Mouse (Mus musculus) CH12.LX (cell line): ENCODE data around the gene Epb41l5.

Experiments used
- CHD1 ChIP-seq: IDR thresholded peaks from 2 replicates; pipeline ENCODE4 v1.6.1; 2012; ENCODE audit warnings: low read depth, low read length, improper control_type of control experiment, inconsistent platforms
- CHD2 ChIP-seq: IDR thresholded peaks from 2 replicates; pipeline ENCODE4 v1.6.1; 2011; ENCODE audit warnings: low read length, improper control_type of control experiment
- CTCF ChIP-seq, 2 experiments: IDR thresholded peaks in 1 of 2; conservative IDR thresholded peaks in 1 of 2; 2 replicates each; pipeline ENCODE4 v1.5.1; 2011 to 2012; ENCODE audit warnings: low read depth in 2 of 2, low read length in 2 of 2, improper control_type of control experiment in 1 of 2, inconsistent platforms in 1 of 2, mild to moderate bottlenecking in 1 of 2, moderate library complexity in 1 of 2
- GABPA ChIP-seq: IDR thresholded peaks from 2 replicates; pipeline ENCODE4 v1.6.1; 2012; ENCODE audit warnings: low read depth, low read length, improper control_type of control experiment, inconsistent platforms; ENCODE audit not compliant: insufficient replicate concordance
- IRF4 ChIP-seq: IDR thresholded peaks from 2 replicates; pipeline ENCODE4 v1.6.1; 2014; ENCODE audit warnings: low read depth, mild to moderate bottlenecking, inconsistent platforms, low read length, improper control_type of control experiment
- MAFK ChIP-seq: IDR thresholded peaks from 2 replicates; pipeline ENCODE4 v1.6.1; 2011; ENCODE audit warnings: low read length, improper control_type of control experiment; ENCODE audit not compliant: insufficient replicate concordance
- NRF1 ChIP-seq: IDR thresholded peaks from 2 replicates; pipeline ENCODE4 v1.6.1; 2014; ENCODE audit warnings: low read depth, mild to moderate bottlenecking, inconsistent platforms, low read length, improper control_type of control experiment, moderate library complexity

DNA sequence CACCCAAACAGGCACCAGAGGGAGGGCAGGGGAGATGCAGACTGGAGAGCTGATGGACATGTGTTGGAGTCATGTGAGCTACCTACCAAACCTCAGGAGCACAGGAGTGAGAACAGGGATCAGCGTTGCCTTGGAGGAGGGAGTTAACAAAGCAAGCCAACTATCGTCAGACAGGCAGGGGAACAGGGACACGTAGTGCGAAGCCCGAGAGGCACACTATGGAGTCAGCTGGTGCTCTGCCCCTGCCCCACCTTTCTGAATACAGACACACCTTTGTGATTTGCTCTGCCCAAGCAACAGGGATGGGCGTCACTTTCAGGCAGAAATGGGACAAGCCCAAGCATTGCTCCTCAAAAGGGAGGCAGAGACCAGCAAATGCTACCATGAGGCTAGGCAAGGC, 111.1 kb downstream of the Epb41l5 start:
- no peak for TF ChIP-seq NRF1
- TF ChIP-seq CTCF (conservative IDR thresholded peaks at IDR 0.05 in 1 of 2, IDR thresholded peaks at IDR 0.05 in 1 of 2; ENCODE audit: low read depth in 2 of 2, low read length in 2 of 2) = no peak
- no peak for TF ChIP-seq IRF4
- TF ChIP-seq GABPA = no peak
- no peak for TF ChIP-seq CHD1
- no peak for TF ChIP-seq MAFK
- no peak for TF ChIP-seq CHD2
